Mouse (Mus musculus) ES-Bruce4 (cell line): ENCODE results near the gene Anln. TPM values are rescaled to one million over a fixed set of nuclear protein-coding genes. Genes with fewer than 3 reads are reported as not detected.
A peak's percentile ranks its signal among the peaks of the same experiment; 100 is the strongest.

Experiments used
- H3K27ac ChIP-seq: 2 replicates; pipeline ENCODE4 v1.5.1; 2012; ENCODE audit warnings: low read length, inconsistent platforms; ENCODE audit not compliant: insufficient read depth
- H3K27me3 ChIP-seq: 2 replicates; pipeline ENCODE4 v1.6.1; 2012; ENCODE audit warnings: mild to moderate bottlenecking, low read length, inconsistent platforms; ENCODE audit not compliant: control insufficient read depth, poor library complexity, insufficient read depth, severe bottlenecking
- H3K36me3 ChIP-seq: 2 replicates; pipeline ENCODE4 v1.6.1; 2012; ENCODE audit warnings: inconsistent platforms, mild to moderate bottlenecking, low read length, moderate library complexity; ENCODE audit not compliant: control insufficient read depth, poor library complexity, insufficient read depth, severe bottlenecking
- H3K4me1 ChIP-seq: one replicate; pipeline ENCODE4 v1.8.1; 2011; ENCODE audit warnings: low read length; ENCODE audit not compliant: control insufficient read depth, insufficient read depth
- H3K4me3 ChIP-seq: 2 replicates; pipeline ENCODE4 v1.5.1; 2011; ENCODE audit warnings: low read depth, mild to moderate bottlenecking, low read length
- H3K9ac ChIP-seq: 2 replicates; pipeline ENCODE4 v1.6.1; 2012; ENCODE audit warnings: low read depth, mild to moderate bottlenecking, inconsistent platforms; ENCODE audit not compliant: poor library complexity, severe bottlenecking
- H3K9me3 ChIP-seq: replicated peaks from 2 replicates; pipeline ENCODE4 v1.6.1; 2012; ENCODE audit warnings: mild to moderate bottlenecking, low read length, inconsistent platforms; ENCODE audit not compliant: control insufficient read depth, poor library complexity, insufficient read depth, severe bottlenecking
- CTCF ChIP-seq: IDR thresholded peaks from one replicate; pipeline ENCODE4 v1.8.1; 2011; ENCODE audit warnings: low read depth, low read length
- EP300 ChIP-seq: IDR thresholded peaks from 2 replicates; pipeline ENCODE4 v1.6.1; 2011; ENCODE audit warnings: low read depth, low read length; ENCODE audit not compliant: insufficient read depth
- POLR2A ChIP-seq: IDR thresholded peaks from one replicate; pipeline ENCODE4 v1.8.1; 2011; ENCODE audit warnings: low read length; ENCODE audit not compliant: insufficient read depth
- polyA plus RNA-seq: library from polyadenylated mRNA; stranded (reverse); fragments of >200 nt; gene quantifications from 2 replicates; pipeline ENCODE4 v1.2.4, GENCODE M21; 2011; ENCODE audit warnings: low read depth; ENCODE audit not compliant: missing spikeins, insufficient read depth, insufficient read length

Gene Anln
- polyA plus RNA-seq, 1 experiment = 155 TPM

- H3K27ac ChIP-seq = no peak overlapping the region
These were observed 31.5 kb upstream of the Anln start for GRCm38 (mm10) chr9:22420491-22420890.

GRCm38 (mm10) chr9:22419877-22420276 lies 30.9 kb upstream of the Anln start:
- no peak overlapping the region for H3K27ac ChIP-seq
- TF ChIP-seq POLR2A (no peak), CTCF (no peak), EP300 (no peak)
- peaks cover 1% of the 10 kb centered on the region for H3K4me1 ChIP-seq
- H3K9me3 ChIP-seq = no peaks in the 10 kb centered on the region
- no peak overlapping the region for H3K4me3 ChIP-seq
- H3K36me3 ChIP-seq = no peaks in the 10 kb centered on the region
- H3K9ac ChIP-seq = no peak overlapping the region
- H3K27me3 ChIP-seq = no peaks in the 10 kb centered on the region

More at GRCm38 (mm10) chr9:22420491-22420890, 31.5 kb upstream of the Anln start:
- H3K9ac ChIP-seq = no peak overlapping the region
- no peaks in the 10 kb centered on the region for H3K9me3 ChIP-seq
- H3K4me1 ChIP-seq = peaks cover 1% of the 10 kb centered on the region
- no peak overlapping the region for H3K4me3 ChIP-seq
- H3K27me3 ChIP-seq = no peaks in the 10 kb centered on the region
- TF ChIP-seq CTCF = no peak
- TF ChIP-seq EP300 = no peak
- TF ChIP-seq POLR2A = no peak
- no peaks in the 10 kb centered on the region for H3K36me3 ChIP-seq

DNA sequence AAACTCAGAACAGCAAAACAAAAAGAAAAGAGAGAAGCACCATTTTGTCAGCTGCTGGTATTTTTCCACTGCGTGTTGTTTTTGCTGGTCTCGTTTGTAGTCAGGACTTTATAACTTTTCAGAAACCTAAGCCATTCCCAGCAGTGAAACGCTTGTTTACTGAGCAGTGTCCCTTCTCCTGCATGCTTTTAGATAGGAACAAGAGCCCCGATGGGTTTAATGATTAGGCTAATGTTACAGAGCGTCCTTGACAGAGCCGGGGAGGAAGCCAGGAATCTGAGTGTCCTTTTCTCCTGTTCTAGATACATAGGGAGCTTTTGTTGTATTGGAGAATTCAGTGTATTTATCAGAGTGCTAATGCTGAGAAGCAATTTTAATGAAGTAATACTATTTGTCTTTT lies 28.6 kb upstream of the Anln start:
- no peak overlapping the region for H3K4me3 ChIP-seq
- H3K27ac ChIP-seq = no peak overlapping the region
- no peak overlapping the region for H3K9ac ChIP-seq
- H3K27me3 ChIP-seq = no peaks in the 10 kb centered on the region
- H3K4me1 ChIP-seq = peaks cover 1% of the 10 kb centered on the region
- no peaks in the 10 kb centered on the region for H3K36me3 ChIP-seq
- no peaks in the 10 kb centered on the region for H3K9me3 ChIP-seq
- TF ChIP-seq POLR2A (no peak), CTCF (no peak), EP300 (no peak)

GRCm38 (mm10) chr9:22416187-22416586 lies 27.2 kb upstream of the Anln start:
- TF ChIP-seq POLR2A (no peak), CTCF (no peak), EP300 (no peak)
- no peak overlapping the region for H3K27ac ChIP-seq
- H3K27me3 ChIP-seq = no peaks in the 10 kb centered on the region
- no peak overlapping the region for H3K4me3 ChIP-seq
- H3K36me3 ChIP-seq = no peaks in the 10 kb centered on the region
- H3K9ac ChIP-seq = no peak overlapping the region
- no peaks in the 10 kb centered on the region for H3K9me3 ChIP-seq
- H3K4me1 ChIP-seq = peaks cover 1% of the 10 kb centered on the region

GRCm38 (mm10) chr9:22411002-22411857 lies 22.2 kb upstream of the Anln start, which contains the start of gene 9530077C05Rik:
Gene 9530077C05Rik, plus strand, starts transcription at chr9:22411513.
- H3K4me1 ChIP-seq = no peaks in the 10 kb centered on the region
- H3K27ac ChIP-seq = no peak within 1 kb of the TSS
- peak; percentile 91 for TF ChIP-seq CTCF
- TF ChIP-seq EP300 = 0 out of 2 replicates have a peak, but pooled peaks have one; percentile 45
- TF ChIP-seq POLR2A = no peak
- H3K9me3 ChIP-seq = no peaks in the 10 kb centered on the region
- H3K9ac ChIP-seq = peak within 1 kb of the TSS; percentile 3; the same call in 1 of the 2 replicates
- peak within 1 kb of the TSS; percentile 64 for H3K4me3 ChIP-seq
- no peaks in the 10 kb centered on the region for H3K27me3 ChIP-seq
- no peaks in the 10 kb centered on the region for H3K36me3 ChIP-seq

GRCm38 (mm10) chr9:22409501-22409900 lies 20.5 kb upstream of the Anln start:
- TF ChIP-seq EP300 (no peak), CTCF (peak; percentile 36)
- H3K4me1 ChIP-seq = no peaks in the 10 kb centered on the region
- no peaks in the 10 kb centered on the region for H3K36me3 ChIP-seq
- H3K27me3 ChIP-seq = no peaks in the 10 kb centered on the region
- H3K9me3 ChIP-seq = no peaks in the 10 kb centered on the region
- H3K27ac ChIP-seq = no peak overlapping the region
- H3K9ac ChIP-seq = no peak overlapping the region
- no peak overlapping the region for H3K4me3 ChIP-seq
